Mouse (Mus musculus): Measurements from ENCODE around the gene Mtap. TPM values are rescaled to one million over a fixed set of nuclear protein-coding genes. Genes with fewer than 3 reads are reported as not detected.

Gene Mtap
- polyA plus RNA-seq, 1 experiment from 2014 or later, result 23.2 TPM

- Histone ChIP-seq H3K4me2 (ENCODE audit: low read length) (no peak overlapping the region), H3K27me3 (ENCODE audit: control insufficient read depth, insufficient read depth, low read length) (no peaks in the 10 kb centered on the region), H3K9ac (replicated peaks; ENCODE audit: low read length) (no peak overlapping the region), H3K4me3 (replicated peaks; ENCODE audit: low read depth, low read length) (no peak overlapping the region), H3K36me3 (ENCODE audit: control insufficient read depth, insufficient read depth, low read length) (peaks cover 14% of the 10 kb centered on the region), H3K9me3 (ENCODE audit: control insufficient read depth, low read length) (no peaks in the 10 kb centered on the region), H3K27ac (replicated peaks; ENCODE audit: low read depth, low read length) (no peak overlapping the region), H3K4me1 (ENCODE audit: control insufficient read depth, insufficient read depth, low read length) (no peaks in the 10 kb centered on the region)
- WGBS, result 95% methylated on average over 6 of the region's 6 CpGs
- DNase-seq (no peak), ATAC-seq (ENCODE audit: low FRiP score, low TSS enrichment) (no peak)
Observed at GRCm38 (mm10) chr4:89170931-89171330, 34.0 kb downstream of the Mtap start.

GRCm38 (mm10) chr4:89172873-89173605 lies 36.1 kb downstream of the Mtap start:
- H3K4me2 ChIP-seq (ENCODE audit: low read length), result no peak overlapping the region
- no peak overlapping the region for H3K4me3 ChIP-seq (replicated peaks; ENCODE audit: low read depth, low read length)
- no peak overlapping the region for H3K9ac ChIP-seq (replicated peaks; ENCODE audit: low read length)
- H3K27ac ChIP-seq (replicated peaks; ENCODE audit: low read depth, low read length), result no peak overlapping the region
- H3K4me1 ChIP-seq (ENCODE audit: control insufficient read depth, insufficient read depth, low read length), result no peaks in the 10 kb centered on the region
- no peaks in the 10 kb centered on the region for H3K9me3 ChIP-seq (ENCODE audit: control insufficient read depth, low read length)
- DNase-seq (no peak), ATAC-seq (ENCODE audit: low FRiP score, low TSS enrichment) (no peak)
- WGBS, result 98% methylated on average over 14 of the region's 14 CpGs
- H3K36me3 ChIP-seq (ENCODE audit: control insufficient read depth, insufficient read depth, low read length), result peaks cover 22% of the 10 kb centered on the region
- H3K27me3 ChIP-seq (ENCODE audit: control insufficient read depth, insufficient read depth, low read length), result no peaks in the 10 kb centered on the region

- peaks cover 31% of the 10 kb centered on the region for H3K36me3 ChIP-seq (ENCODE audit: control insufficient read depth, insufficient read depth, low read length)
- H3K4me2 ChIP-seq (ENCODE audit: low read length), result no peak overlapping the region
- H3K9ac ChIP-seq (replicated peaks; ENCODE audit: low read length), result no peak overlapping the region
- ATAC-seq (ENCODE audit: low FRiP score, low TSS enrichment) (no peak), DNase-seq (no peak)
- WGBS, result 88% methylated on average over 6 of the region's 6 CpGs
- no peak overlapping the region for H3K4me3 ChIP-seq (replicated peaks; ENCODE audit: low read depth, low read length)
- H3K4me1 ChIP-seq (ENCODE audit: control insufficient read depth, insufficient read depth, low read length), result no peaks in the 10 kb centered on the region
- no peaks in the 10 kb centered on the region for H3K27me3 ChIP-seq (ENCODE audit: control insufficient read depth, insufficient read depth, low read length)
- no peaks in the 10 kb centered on the region for H3K9me3 ChIP-seq (ENCODE audit: control insufficient read depth, low read length)
- no peak overlapping the region for H3K27ac ChIP-seq (replicated peaks; ENCODE audit: low read depth, low read length)
Observed at GRCm38 (mm10) chr4:89177514-89178307, 40.8 kb downstream of the Mtap start.

- no peak for DNase-seq
- Histone ChIP-seq H3K4me3 (replicated peaks; ENCODE audit: low read depth, low read length) (no peak overlapping the region), H3K9ac (replicated peaks; ENCODE audit: low read length) (no peak overlapping the region), H3K27ac (replicated peaks; ENCODE audit: low read depth, low read length) (no peak overlapping the region), H3K27me3 (ENCODE audit: control insufficient read depth, insufficient read depth, low read length) (no peaks in the 10 kb centered on the region), H3K9me3 (ENCODE audit: control insufficient read depth, low read length) (no peaks in the 10 kb centered on the region), H3K36me3 (ENCODE audit: control insufficient read depth, insufficient read depth, low read length) (peaks cover 24% of the 10 kb centered on the region), H3K4me1 (ENCODE audit: control insufficient read depth, insufficient read depth, low read length) (no peaks in the 10 kb centered on the region), H3K4me2 (ENCODE audit: low read length) (no peak overlapping the region)
- WGBS, result 96% methylated on average over 5 of the region's 5 CpGs
- ATAC-seq (ENCODE audit: low FRiP score, low TSS enrichment), result no peak
Observed at GRCm38 (mm10) chr4:89180121-89180520, 43.2 kb downstream of the Mtap start.

- Histone ChIP-seq H3K4me1 (ENCODE audit: control insufficient read depth, insufficient read depth, low read length) (no peaks in the 10 kb centered on the region), H3K9me3 (ENCODE audit: control insufficient read depth, low read length) (no peaks in the 10 kb centered on the region), H3K4me2 (ENCODE audit: low read length) (no peak overlapping the region), H3K27me3 (ENCODE audit: control insufficient read depth, insufficient read depth, low read length) (no peaks in the 10 kb centered on the region), H3K4me3 (replicated peaks; ENCODE audit: low read depth, low read length) (no peak overlapping the region), H3K27ac (replicated peaks; ENCODE audit: low read depth, low read length) (no peak overlapping the region), H3K9ac (replicated peaks; ENCODE audit: low read length) (no peak overlapping the region), H3K36me3 (ENCODE audit: control insufficient read depth, insufficient read depth, low read length) (peaks cover 21% of the 10 kb centered on the region)
- WGBS, result 97% methylated on average over 2 of the region's 2 CpGs
- ATAC-seq (ENCODE audit: low FRiP score, low TSS enrichment), result no peak
- DNase-seq, result no peak
Observed at GRCm38 (mm10) chr4:89181656-89182055, 44.7 kb downstream of the Mtap start.

- DNase-seq (no peak), ATAC-seq (ENCODE audit: low FRiP score, low TSS enrichment) (no peak)
- H3K36me3 ChIP-seq (ENCODE audit: control insufficient read depth, insufficient read depth, low read length), result peaks cover 18% of the 10 kb centered on the region
- H3K9ac ChIP-seq (replicated peaks; ENCODE audit: low read length), result no peak overlapping the region
- H3K27ac ChIP-seq (replicated peaks; ENCODE audit: low read depth, low read length), result no peak overlapping the region
- WGBS, result 99% methylated on average over 3 of the region's 3 CpGs
- no peaks in the 10 kb centered on the region for H3K4me1 ChIP-seq (ENCODE audit: control insufficient read depth, insufficient read depth, low read length)
- H3K27me3 ChIP-seq (ENCODE audit: control insufficient read depth, insufficient read depth, low read length), result no peaks in the 10 kb centered on the region
- H3K9me3 ChIP-seq (ENCODE audit: control insufficient read depth, low read length), result no peaks in the 10 kb centered on the region
- H3K4me2 ChIP-seq (ENCODE audit: low read length), result no peak overlapping the region
- no peak overlapping the region for H3K4me3 ChIP-seq (replicated peaks; ENCODE audit: low read depth, low read length)
Observed at GRCm38 (mm10) chr4:89182486-89182885, 45.6 kb downstream of the Mtap start.

GRCm38 (mm10) chr4:89195481-89195880 lies 58.6 kb downstream of the Mtap start:
- H3K27ac ChIP-seq (replicated peaks; ENCODE audit: low read depth, low read length), result no peak overlapping the region
- no peak overlapping the region for H3K9ac ChIP-seq (replicated peaks; ENCODE audit: low read length)
- no peaks in the 10 kb centered on the region for H3K4me1 ChIP-seq (ENCODE audit: control insufficient read depth, insufficient read depth, low read length)
- H3K4me3 ChIP-seq (replicated peaks; ENCODE audit: low read depth, low read length), result no peak overlapping the region
- ATAC-seq (ENCODE audit: low FRiP score, low TSS enrichment), result no peak
- no peaks in the 10 kb centered on the region for H3K27me3 ChIP-seq (ENCODE audit: control insufficient read depth, insufficient read depth, low read length)
- H3K36me3 ChIP-seq (ENCODE audit: control insufficient read depth, insufficient read depth, low read length), result no peaks in the 10 kb centered on the region
- no peak overlapping the region for H3K4me2 ChIP-seq (ENCODE audit: low read length)
- WGBS, result 92% methylated on average over 4 of the region's 4 CpGs
- no peak for DNase-seq
- no peaks in the 10 kb centered on the region for H3K9me3 ChIP-seq (ENCODE audit: control insufficient read depth, low read length)

GRCm38 (mm10) chr4:89197128-89197527 lies 60.2 kb downstream of the Mtap start:
- Histone ChIP-seq H3K4me2 (ENCODE audit: low read length) (no peak overlapping the region), H3K4me1 (ENCODE audit: control insufficient read depth, insufficient read depth, low read length) (no peaks in the 10 kb centered on the region), H3K36me3 (ENCODE audit: control insufficient read depth, insufficient read depth, low read length) (no peaks in the 10 kb centered on the region), H3K27ac (replicated peaks; ENCODE audit: low read depth, low read length) (no peak overlapping the region), H3K9ac (replicated peaks; ENCODE audit: low read length) (no peak overlapping the region), H3K4me3 (replicated peaks; ENCODE audit: low read depth, low read length) (no peak overlapping the region), H3K27me3 (ENCODE audit: control insufficient read depth, insufficient read depth, low read length) (no peaks in the 10 kb centered on the region), H3K9me3 (ENCODE audit: control insufficient read depth, low read length) (no peaks in the 10 kb centered on the region)
- ATAC-seq (ENCODE audit: low FRiP score, low TSS enrichment) (no peak), DNase-seq (no peak)

- H3K4me3 ChIP-seq (replicated peaks; ENCODE audit: low read depth, low read length), result no peak overlapping the region
- 91% methylated on average over 1 of the region's 1 CpGs for WGBS
Observed at GRCm38 (mm10) chr4:89200806-89201205, 63.9 kb downstream of the Mtap start.

More at GRCm38 (mm10) chr4:89200806-89201205, 63.9 kb downstream of the Mtap start:
- Histone ChIP-seq H3K27me3 (ENCODE audit: control insufficient read depth, insufficient read depth, low read length) (no peaks in the 10 kb centered on the region), H3K36me3 (ENCODE audit: control insufficient read depth, insufficient read depth, low read length) (no peaks in the 10 kb centered on the region), H3K27ac (replicated peaks; ENCODE audit: low read depth, low read length) (no peak overlapping the region), H3K4me2 (ENCODE audit: low read length) (no peak overlapping the region), H3K9ac (replicated peaks; ENCODE audit: low read length) (no peak overlapping the region), H3K9me3 (ENCODE audit: control insufficient read depth, low read length) (no peaks in the 10 kb centered on the region), H3K4me1 (ENCODE audit: control insufficient read depth, insufficient read depth, low read length) (no peaks in the 10 kb centered on the region)
- DNase-seq (no peak), ATAC-seq (ENCODE audit: low FRiP score, low TSS enrichment) (no peak)

Data from midbrain, embryonic 14.5 days (tissue).